Mouse (Mus musculus): ENCODE results near the gene Nfrkb. TPM values are rescaled to one million over a fixed set of nuclear protein-coding genes. Genes with fewer than 3 reads are reported as not detected.

Gene Nfrkb
- polyA plus RNA-seq, 1 experiment from 2014 or later = 22.5 TPM

- no peak overlapping the region for H3K4me3 ChIP-seq (ENCODE audit: low read length)
- H3K4me1 ChIP-seq (ENCODE audit: control insufficient read depth, insufficient read depth, low read depth, low read length) = no peaks in the 10 kb centered on the region
- no peaks in the 10 kb centered on the region for H3K9me3 ChIP-seq (ENCODE audit: control insufficient read depth, low read length)
- 85% methylated on average over 8 of the region's 8 CpGs for WGBS
- peaks cover 9% of the 10 kb centered on the region for H3K36me3 ChIP-seq (ENCODE audit: control insufficient read depth, insufficient read depth, low read length)
- no peak for ATAC-seq
- no peak overlapping the region for H3K4me2 ChIP-seq (ENCODE audit: low read length)
- H3K27me3 ChIP-seq (replicated peaks; ENCODE audit: control insufficient read depth, insufficient read depth, low read length) = no peaks in the 10 kb centered on the region
- H3K9ac ChIP-seq (ENCODE audit: low read depth, low read length) = no peak overlapping the region
- H3K27ac ChIP-seq (ENCODE audit: low read depth, low read length) = no peak overlapping the region
Measured at GRCm38 (mm10) chr9:31365086-31365485, 20.9 kb upstream of the Nfrkb start.

GRCm38 (mm10) chr9:31371740-31372139, 14.3 kb upstream of the Nfrkb start:
- ATAC-seq = no peak
- Histone ChIP-seq H3K27ac (ENCODE audit: low read depth, low read length) (no peak overlapping the region), H3K4me1 (ENCODE audit: control insufficient read depth, insufficient read depth, low read depth, low read length) (no peaks in the 10 kb centered on the region), H3K4me3 (ENCODE audit: low read length) (no peak overlapping the region), H3K27me3 (replicated peaks; ENCODE audit: control insufficient read depth, insufficient read depth, low read length) (no peaks in the 10 kb centered on the region), H3K36me3 (ENCODE audit: control insufficient read depth, insufficient read depth, low read length) (peaks cover 21% of the 10 kb centered on the region), H3K9me3 (ENCODE audit: control insufficient read depth, low read length) (no peaks in the 10 kb centered on the region; the same call in 1 of the 2 replicates), H3K4me2 (ENCODE audit: low read length) (no peak overlapping the region), H3K9ac (ENCODE audit: low read depth, low read length) (no peak overlapping the region)
- 98% methylated on average over 3 of the region's 3 CpGs for WGBS

- no peak overlapping the region for H3K27ac ChIP-seq (ENCODE audit: low read depth, low read length)
- no peak overlapping the region for H3K4me3 ChIP-seq (ENCODE audit: low read length)
- peaks cover 10% of the 10 kb centered on the region for H3K36me3 ChIP-seq (ENCODE audit: control insufficient read depth, insufficient read depth, low read length)
- no peak for ATAC-seq
- H3K4me2 ChIP-seq (ENCODE audit: low read length) = no peak overlapping the region
- no peaks in the 10 kb centered on the region for H3K4me1 ChIP-seq (ENCODE audit: control insufficient read depth, insufficient read depth, low read depth, low read length)
- H3K9ac ChIP-seq (ENCODE audit: low read depth, low read length) = no peak overlapping the region
- H3K27me3 ChIP-seq (replicated peaks; ENCODE audit: control insufficient read depth, insufficient read depth, low read length) = no peaks in the 10 kb centered on the region
- no peaks in the 10 kb centered on the region; the same call in 1 of the 2 replicates for H3K9me3 ChIP-seq (ENCODE audit: control insufficient read depth, low read length)
Measured at GRCm38 (mm10) chr9:31376661-31377060, 9.3 kb upstream of the Nfrkb start.

GRCm38 (mm10) chr9:31384786-31385499, 1.0 kb upstream of the Nfrkb start:
- peaks cover 13% of the 10 kb centered on the region for H3K4me1 ChIP-seq (ENCODE audit: control insufficient read depth, insufficient read depth, low read depth, low read length)
- H3K4me2 ChIP-seq (ENCODE audit: low read length) = no peak overlapping the region
- no peak overlapping the region for H3K4me3 ChIP-seq (ENCODE audit: low read length)
- H3K9me3 ChIP-seq (ENCODE audit: control insufficient read depth, low read length) = no peaks in the 10 kb centered on the region
- H3K27ac ChIP-seq (ENCODE audit: low read depth, low read length) = no peak overlapping the region
- no peak overlapping the region for H3K9ac ChIP-seq (ENCODE audit: low read depth, low read length)
- 87% methylated on average over 17 of the region's 17 CpGs for WGBS
- no peak for ATAC-seq
- no peaks in the 10 kb centered on the region for H3K27me3 ChIP-seq (replicated peaks; ENCODE audit: control insufficient read depth, insufficient read depth, low read length)
- peaks cover 2% of the 10 kb centered on the region; the same call in 1 of the 2 replicates for H3K36me3 ChIP-seq (ENCODE audit: control insufficient read depth, insufficient read depth, low read length)

- Histone ChIP-seq H3K27me3 (replicated peaks; ENCODE audit: control insufficient read depth, insufficient read depth, low read length) (no peaks in the 10 kb centered on the region), H3K27ac (ENCODE audit: low read depth, low read length) (no peak overlapping the region), H3K4me1 (ENCODE audit: control insufficient read depth, insufficient read depth, low read depth, low read length) (peaks cover 13% of the 10 kb centered on the region), H3K9ac (ENCODE audit: low read depth, low read length) (peak overlapping the region; percentile 87), H3K36me3 (ENCODE audit: control insufficient read depth, insufficient read depth, low read length) (peaks cover 2% of the 10 kb centered on the region; the same call in 1 of the 2 replicates), H3K4me3 (ENCODE audit: low read length) (peak overlapping the region; percentile 84), H3K4me2 (ENCODE audit: low read length) (peak overlapping the region; percentile 78), H3K9me3 (ENCODE audit: control insufficient read depth, low read length) (no peaks in the 10 kb centered on the region)
- peak; percentile 56; the same call in 1 of the 2 replicates for ATAC-seq
- 24% methylated on average over 4 of the region's 4 CpGs for WGBS
Measured at GRCm38 (mm10) chr9:31385500-31385869, 507 bp upstream of the Nfrkb start.

- H3K4me3 ChIP-seq (ENCODE audit: low read length) = peak overlapping the region; percentile 84
- H3K4me1 ChIP-seq (ENCODE audit: control insufficient read depth, insufficient read depth, low read depth, low read length) = peaks cover 13% of the 10 kb centered on the region
- H3K9ac ChIP-seq (ENCODE audit: low read depth, low read length) = peak overlapping the region; percentile 87
- H3K36me3 ChIP-seq (ENCODE audit: control insufficient read depth, insufficient read depth, low read length) = peaks cover 8% of the 10 kb centered on the region
- 9% methylated on average over 43 of the region's 44 CpGs for WGBS
- H3K9me3 ChIP-seq (ENCODE audit: control insufficient read depth, low read length) = no peaks in the 10 kb centered on the region
- ATAC-seq = peak; percentile 86; the same call in 1 of the 2 replicates
- peak overlapping the region; percentile 78 for H3K4me2 ChIP-seq (ENCODE audit: low read length)
- H3K27ac ChIP-seq (ENCODE audit: low read depth, low read length) = peak overlapping the region; percentile 76; the same call in 1 of the 2 replicates
- no peaks in the 10 kb centered on the region for H3K27me3 ChIP-seq (replicated peaks; ENCODE audit: control insufficient read depth, insufficient read depth, low read length)
Measured at GRCm38 (mm10) chr9:31386368-31387180, 582 bp downstream of the Nfrkb start.

GRCm38 (mm10) chr9:31387206-31387605, 1.2 kb downstream of the Nfrkb start:
- no peaks in the 10 kb centered on the region for H3K9me3 ChIP-seq (ENCODE audit: control insufficient read depth, low read length)
- H3K36me3 ChIP-seq (ENCODE audit: control insufficient read depth, insufficient read depth, low read length) = peaks cover 13% of the 10 kb centered on the region
- WGBS = 94% methylated on average over 5 of the region's 5 CpGs
- peak overlapping the region; percentile 84 for H3K4me3 ChIP-seq (ENCODE audit: low read length)
- no peaks in the 10 kb centered on the region for H3K27me3 ChIP-seq (replicated peaks; ENCODE audit: control insufficient read depth, insufficient read depth, low read length)
- no peak overlapping the region for H3K27ac ChIP-seq (ENCODE audit: low read depth, low read length)
- no peak overlapping the region for H3K9ac ChIP-seq (ENCODE audit: low read depth, low read length)
- H3K4me2 ChIP-seq (ENCODE audit: low read length) = peak overlapping the region; percentile 78
- peaks cover 13% of the 10 kb centered on the region for H3K4me1 ChIP-seq (ENCODE audit: control insufficient read depth, insufficient read depth, low read depth, low read length)
- ATAC-seq = no peak

GRCm38 (mm10) chr9:31400441-31400840, 14.4 kb downstream of the Nfrkb start:
- Histone ChIP-seq H3K9me3 (ENCODE audit: control insufficient read depth, low read length) (no peaks in the 10 kb centered on the region), H3K4me1 (ENCODE audit: control insufficient read depth, insufficient read depth, low read depth, low read length) (no peaks in the 10 kb centered on the region), H3K9ac (ENCODE audit: low read depth, low read length) (no peak overlapping the region), H3K27ac (ENCODE audit: low read depth, low read length) (no peak overlapping the region), H3K4me2 (ENCODE audit: low read length) (no peak overlapping the region), H3K27me3 (replicated peaks; ENCODE audit: control insufficient read depth, insufficient read depth, low read length) (no peaks in the 10 kb centered on the region), H3K4me3 (ENCODE audit: low read length) (no peak overlapping the region), H3K36me3 (ENCODE audit: control insufficient read depth, insufficient read depth, low read length) (peaks cover 67% of the 10 kb centered on the region)
- no peak for ATAC-seq
- 56% methylated on average over 4 of the region's 4 CpGs for WGBS

GRCm38 (mm10) chr9:31404311-31404710, 18.3 kb downstream of the Nfrkb start:
- Histone ChIP-seq H3K4me2 (ENCODE audit: low read length) (no peak overlapping the region), H3K4me3 (ENCODE audit: low read length) (no peak overlapping the region), H3K4me1 (ENCODE audit: control insufficient read depth, insufficient read depth, low read depth, low read length) (no peaks in the 10 kb centered on the region), H3K27me3 (replicated peaks; ENCODE audit: control insufficient read depth, insufficient read depth, low read length) (no peaks in the 10 kb centered on the region), H3K9me3 (ENCODE audit: control insufficient read depth, low read length) (no peaks in the 10 kb centered on the region), H3K36me3 (ENCODE audit: control insufficient read depth, insufficient read depth, low read length) (peaks cover 55% of the 10 kb centered on the region), H3K9ac (ENCODE audit: low read depth, low read length) (no peak overlapping the region), H3K27ac (ENCODE audit: low read depth, low read length) (no peak overlapping the region)
- ATAC-seq = no peak
- WGBS = 85% methylated on average over 2 of the region's 2 CpGs

All from hindbrain, embryonic 16.5 days (tissue).